Mouse (Mus musculus) heart, embryonic 10.5 days (tissue): ENCODE data around the gene Zfand3. TPM values are rescaled to one million over a fixed set of nuclear protein-coding genes. Genes with fewer than 3 reads are reported as not detected.

ENCODE experiments used
- DNase-seq: peaks from one replicate; pipeline ENCODE4 v3.0.0-alpha.2; 2017; ENCODE audit warnings: low spot score
- H3K27ac ChIP-seq: fragments of 300-500 bp; sonication (generic); 2 replicates; pipeline ENCODE4 v1.5.1; 2016; ENCODE audit warnings: mild to moderate bottlenecking
- H3K27me3 ChIP-seq: fragments of 300-500 bp; sonication (generic); 2 replicates; pipeline ENCODE4 v1.6.1; 2016; ENCODE audit warnings: mild to moderate bottlenecking; ENCODE audit not compliant: poor library complexity, insufficient read depth, severe bottlenecking
- H3K36me3 ChIP-seq: fragments of 300-500 bp; sonication (generic); 2 replicates; pipeline ENCODE4 v1.6.1; 2016; ENCODE audit warnings: mild to moderate bottlenecking, moderate library complexity
- H3K4me1 ChIP-seq: fragments of 300-500 bp; sonication (generic); 2 replicates; pipeline ENCODE4 v1.6.1; 2016; ENCODE audit warnings: mild to moderate bottlenecking
- H3K4me3 ChIP-seq: fragments of 300-500 bp; sonication (generic); 2 replicates; pipeline ENCODE4 v1.5.1; 2016; ENCODE audit warnings: mild to moderate bottlenecking, moderate library complexity
- H3K9me3 ChIP-seq: fragments of 300-500 bp; sonication (generic); 2 replicates; pipeline ENCODE4 v1.6.1; 2016; ENCODE audit warnings: mild to moderate bottlenecking, moderate library complexity
- WGBS: fragments of 180-500 bp; shearing (Covaris S2); methylation state at CpG from one replicate; pipeline ENCODE4 v1.1.7; 2016; 5-methylcytosine and 5-hydroxymethylcytosine counted together
- polyA plus RNA-seq: library from polyadenylated mRNA; unstranded; fragments of >200 nt; fragmentation: Nextera tagmentation; extraction: Ambion mirVana; gene quantifications from 2 replicates; pipeline ENCODE4 v1.2.1, GENCODE M21; 2016

The Zfand3 gene
- polyA plus RNA-seq, 1 experiment from 2014 or later = 54.7 TPM

- Histone ChIP-seq H3K36me3 (peaks cover 23% of the 10 kb centered on the region), H3K4me1 (peaks cover 42% of the 10 kb centered on the region), H3K9me3 (no peaks in the 10 kb centered on the region), H3K4me3 (no peak overlapping the region), H3K27ac (no peak overlapping the region), H3K27me3 (no peaks in the 10 kb centered on the region)
- no peak for DNase-seq
- WGBS = 80% methylated on average over 14 of the region's 14 CpGs
Observed at GRCm38 (mm10) chr17:30221677-30222076, 217.1 kb downstream of the Zfand3 start.

- Histone ChIP-seq H3K9me3 (no peaks in the 10 kb centered on the region), H3K36me3 (peaks cover 21% of the 10 kb centered on the region), H3K4me1 (peaks cover 42% of the 10 kb centered on the region), H3K27me3 (no peaks in the 10 kb centered on the region), H3K4me3 (no peak overlapping the region), H3K27ac (no peak overlapping the region)
- WGBS = 73% methylated on average over 11 of the region's 11 CpGs
- no peak for DNase-seq
Observed at GRCm38 (mm10) chr17:30222361-30222760, 217.8 kb downstream of the Zfand3 start.

GRCm38 (mm10) chr17:30222837-30223236, 218.3 kb downstream of the Zfand3 start:
- no peak for DNase-seq
- Histone ChIP-seq H3K9me3 (no peaks in the 10 kb centered on the region), H3K4me3 (no peak overlapping the region), H3K27ac (no peak overlapping the region), H3K4me1 (peaks cover 39% of the 10 kb centered on the region), H3K36me3 (peaks cover 17% of the 10 kb centered on the region), H3K27me3 (no peaks in the 10 kb centered on the region)
- WGBS = 82% methylated on average over 12 of the region's 12 CpGs

GRCm38 (mm10) chr17:30225030-30225740, 220.7 kb downstream of the Zfand3 start:
- 58% methylated on average over 5 of the region's 5 CpGs for WGBS
- no peak for DNase-seq
- H3K27ac ChIP-seq = 0 out of 2 replicates have a peak overlapping the region, but pooled peaks have one; percentile 25

GRCm38 (mm10) chr17:30228439-30229215, 224.1 kb downstream of the Zfand3 start:
- Histone ChIP-seq H3K4me1 (peaks cover 48% of the 10 kb centered on the region), H3K4me3 (no peak overlapping the region), H3K9me3 (no peaks in the 10 kb centered on the region), H3K27ac (no peak overlapping the region), H3K36me3 (0 out of 2 replicates have a peak, but pooled peaks cover 3% of the 10 kb centered on the region), H3K27me3 (no peaks in the 10 kb centered on the region)
- WGBS = 88% methylated on average over 10 of the region's 10 CpGs
- DNase-seq = no peak

More at GRCm38 (mm10) chr17:30225030-30225740, 220.7 kb downstream of the Zfand3 start:
- Histone ChIP-seq H3K4me1 (peaks cover 48% of the 10 kb centered on the region), H3K27me3 (no peaks in the 10 kb centered on the region), H3K4me3 (no peak overlapping the region), H3K36me3 (0 out of 2 replicates have a peak, but pooled peaks cover 2% of the 10 kb centered on the region), H3K9me3 (no peaks in the 10 kb centered on the region)

GRCm38 (mm10) chr17:30230428-30230827, 225.9 kb downstream of the Zfand3 start:
- 85% methylated on average over 4 of the region's 4 CpGs for WGBS
- no peak overlapping the region for H3K4me3 ChIP-seq
- H3K9me3 ChIP-seq = no peaks in the 10 kb centered on the region
- peaks cover 40% of the 10 kb centered on the region for H3K4me1 ChIP-seq
- H3K27ac ChIP-seq = 0 out of 2 replicates have a peak overlapping the region, but pooled peaks have one; percentile 22
- H3K36me3 ChIP-seq = 0 out of 2 replicates have a peak, but pooled peaks cover 3% of the 10 kb centered on the region
- no peaks in the 10 kb centered on the region for H3K27me3 ChIP-seq
- DNase-seq = no peak

- H3K4me1 ChIP-seq = peaks cover 36% of the 10 kb centered on the region
- no peak overlapping the region for H3K4me3 ChIP-seq
- no peaks in the 10 kb centered on the region for H3K9me3 ChIP-seq
- no peaks in the 10 kb centered on the region for H3K27me3 ChIP-seq
- no peak for DNase-seq
- H3K36me3 ChIP-seq = 0 out of 2 replicates have a peak, but pooled peaks cover 3% of the 10 kb centered on the region
- whole genome bisulfite sequencing = 81% methylated on average over 1 of the region's 1 CpGs
- no peak overlapping the region for H3K27ac ChIP-seq
Observed at GRCm38 (mm10) chr17:30231483-30231882, 226.9 kb downstream of the Zfand3 start.

- no peak overlapping the region for H3K27ac ChIP-seq
- 0 out of 2 replicates have a peak, but pooled peaks cover 3% of the 10 kb centered on the region for H3K36me3 ChIP-seq
- H3K9me3 ChIP-seq = no peaks in the 10 kb centered on the region
- 43% methylated on average over 4 of the region's 4 CpGs for WGBS
- H3K4me1 ChIP-seq = peaks cover 30% of the 10 kb centered on the region
- no peaks in the 10 kb centered on the region for H3K27me3 ChIP-seq
- no peak for DNase-seq
- no peak overlapping the region for H3K4me3 ChIP-seq
Observed at GRCm38 (mm10) chr17:30232698-30233097, 228.2 kb downstream of the Zfand3 start.

GRCm38 (mm10) chr17:30235380-30235779, 230.8 kb downstream of the Zfand3 start:
- H3K36me3 ChIP-seq = 0 out of 2 replicates have a peak, but pooled peaks cover 1% of the 10 kb centered on the region
- WGBS = 59% methylated on average over 4 of the region's 4 CpGs
- no peaks in the 10 kb centered on the region for H3K9me3 ChIP-seq
- H3K27ac ChIP-seq = no peak overlapping the region
- H3K4me3 ChIP-seq = no peak overlapping the region
- peaks cover 30% of the 10 kb centered on the region for H3K4me1 ChIP-seq
- no peak for DNase-seq
- no peaks in the 10 kb centered on the region for H3K27me3 ChIP-seq

GRCm38 (mm10) chr17:30236611-30237010, 232.1 kb downstream of the Zfand3 start:
- no peak for DNase-seq
- Histone ChIP-seq H3K27ac (no peak overlapping the region; the same call in 1 of the 2 replicates), H3K9me3 (no peaks in the 10 kb centered on the region), H3K4me3 (no peak overlapping the region), H3K36me3 (no peaks in the 10 kb centered on the region), H3K4me1 (peaks cover 31% of the 10 kb centered on the region), H3K27me3 (no peaks in the 10 kb centered on the region)
- 87% methylated on average over 6 of the region's 6 CpGs for WGBS

GRCm38 (mm10) chr17:30237600-30237999, 233.1 kb downstream of the Zfand3 start:
- H3K27me3 ChIP-seq = no peaks in the 10 kb centered on the region
- 84% methylated on average over 7 of the region's 7 CpGs for WGBS
- peaks cover 37% of the 10 kb centered on the region for H3K4me1 ChIP-seq
- no peaks in the 10 kb centered on the region for H3K36me3 ChIP-seq
- no peak for DNase-seq
- no peak overlapping the region for H3K4me3 ChIP-seq
- no peaks in the 10 kb centered on the region for H3K9me3 ChIP-seq
- no peak overlapping the region for H3K27ac ChIP-seq

- 88% methylated on average over 5 of the region's 5 CpGs for WGBS
Observed at GRCm38 (mm10) chr17:30239458-30239857, 234.9 kb downstream of the Zfand3 start.

GRCm38 (mm10) chr17:30240659-30241058, 236.1 kb downstream of the Zfand3 start:
- WGBS = 81% methylated on average over 4 of the region's 4 CpGs
- peak overlapping the region; percentile 31; the same call in 1 of the 2 replicates for H3K27ac ChIP-seq
- no peaks in the 10 kb centered on the region for H3K36me3 ChIP-seq
- no peaks in the 10 kb centered on the region for H3K9me3 ChIP-seq
- H3K4me3 ChIP-seq = no peak overlapping the region
- DNase-seq = no peak
- no peaks in the 10 kb centered on the region for H3K27me3 ChIP-seq
- peaks cover 60% of the 10 kb centered on the region for H3K4me1 ChIP-seq

More at GRCm38 (mm10) chr17:30239458-30239857, 234.9 kb downstream of the Zfand3 start:
- Histone ChIP-seq H3K27ac (no peak overlapping the region), H3K9me3 (no peaks in the 10 kb centered on the region), H3K27me3 (no peaks in the 10 kb centered on the region), H3K4me3 (no peak overlapping the region), H3K4me1 (peaks cover 56% of the 10 kb centered on the region), H3K36me3 (no peaks in the 10 kb centered on the region)
- no peak for DNase-seq
